Mouse (Mus musculus): Measurements from ENCODE around the gene Tkfc.

DNA sequence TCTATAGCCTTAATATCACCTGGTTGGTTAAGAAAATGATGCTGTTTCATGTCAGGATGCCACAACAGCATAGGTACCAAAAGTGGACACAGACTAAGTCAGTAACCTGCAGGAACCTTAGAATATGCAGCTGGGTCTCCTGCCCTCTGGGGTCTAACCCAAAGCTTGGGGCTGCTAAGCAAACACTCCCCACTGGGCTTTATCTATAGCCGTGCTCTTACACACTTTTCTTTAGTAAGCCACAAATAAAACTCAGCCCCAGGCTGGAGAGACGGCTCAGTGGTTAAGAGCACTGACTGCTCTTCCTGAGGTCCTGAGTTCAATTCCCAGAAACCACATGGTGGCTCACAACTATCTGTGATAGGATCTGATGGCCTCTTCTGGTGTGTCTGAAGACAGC is 48.5 kb downstream of the Tkfc start:
- TF ChIP-seq POLR2A (IDR thresholded peaks at IDR 0.05; ENCODE audit: insufficient read depth, low read depth, low read length) (no peak), CTCF (IDR thresholded peaks at IDR 0.05; ENCODE audit: insufficient read depth, low read depth, low read length) (no peak)

Data from olfactory bulb, adult 2 months (tissue).